Mouse (Mus musculus) megakaryocyte, embryonic 14.5 days (primary cell): ENCODE data around the gene Nlgn1.

Experiments
- FLI1 ChIP-seq: IDR thresholded peaks from 2 replicates; pipeline ENCODE4 v1.6.1; 2012; ENCODE audit warnings: low read length, inconsistent platforms, mixed read lengths
- GATA1 ChIP-seq: IDR thresholded peaks from 3 replicates; pipeline ENCODE4 v1.6.1; 2012; ENCODE audit warnings: mixed read lengths, low read length, inconsistent platforms, borderline replicate concordance

- TF ChIP-seq GATA1 (no peak), FLI1 (no peak)
Measured at GRCm38 (mm10) chr3:25657074-25657473, 675.2 kb downstream of the Nlgn1 start.
